7 mouse cellular contexts compared by ENCODE assay signal in the genomic region with DNA sequence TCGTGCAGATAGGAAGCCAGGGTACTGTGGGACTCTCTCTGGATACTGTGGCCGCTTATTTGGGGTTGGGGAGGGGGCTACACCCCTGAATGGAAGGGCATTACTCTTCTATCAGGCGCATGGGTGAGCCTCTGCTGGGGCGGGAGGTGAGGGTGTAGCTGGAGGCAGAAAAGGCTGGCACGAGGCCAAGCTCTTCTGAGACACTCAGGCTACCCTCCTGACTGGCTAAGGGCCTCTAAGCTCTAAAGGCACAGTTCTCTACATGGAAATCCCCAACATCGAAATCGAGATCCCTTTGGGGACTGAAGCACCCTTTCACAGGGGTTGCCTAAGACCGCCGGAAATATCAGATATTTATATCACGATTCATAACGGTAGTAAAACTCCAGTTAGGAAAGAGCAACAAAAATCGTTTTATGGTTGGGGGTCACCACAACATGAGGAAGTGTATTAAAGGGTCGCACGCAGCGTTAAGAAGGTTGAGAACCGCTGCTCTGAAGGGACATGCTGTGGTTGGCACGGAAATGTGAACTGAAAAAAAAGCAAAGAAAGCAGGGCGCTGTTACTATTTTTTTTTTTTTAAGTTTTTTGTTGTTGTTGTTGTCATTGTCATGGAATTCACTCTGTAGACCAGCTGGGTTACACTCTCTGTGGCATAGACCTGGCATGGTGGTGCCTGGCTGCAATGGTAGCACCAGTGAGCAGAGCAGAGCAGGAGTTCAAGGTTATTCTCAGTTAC. TPM values are rescaled to one million over a fixed set of nuclear protein-coding genes. Genes with fewer than 3 reads are reported as not detected.
DNase-seq lines count a peak whose midpoint lies in the region; ATAC-seq and TF ChIP-seq lines count a peak whose summit lies in the region.

No protein-coding gene starts in this region.

- WGBS in embryonic facial prominence, embryonic 13.5 days, result 72% methylated on average over 18 of the region's 18 CpGs

- no peak for ATAC-seq in embryonic facial prominence, embryonic 13.5 days (ENCODE audit: insufficient number of reproducible peaks, insufficient read depth, low FRiP score, low TSS enrichment, low read depth)

- no peak for TF ChIP-seq CTCF in testis, adult 2 months (IDR thresholded peaks at IDR 0.05; ENCODE audit: control insufficient read depth, insufficient read depth, insufficient replicate concordance, low read depth, low read length)

- H3K4me1 ChIP-seq in testis, adult 2 months (ENCODE audit: control insufficient read depth, insufficient read depth, low read length), result peaks cover 35% of the 10 kb centered on the region
- H3K4me1 ChIP-seq in embryonic facial prominence, embryonic 13.5 days, result peaks cover 62% of the 10 kb centered on the region

- H3K36me3 ChIP-seq in testis, adult 2 months (ENCODE audit: control insufficient read depth, insufficient read depth, low read length), result no peaks in the 10 kb centered on the region
- H3K36me3 ChIP-seq in embryonic facial prominence, embryonic 13.5 days, result peaks cover 2% of the 10 kb centered on the region; the same call in 1 of the 2 replicates

- no peaks in the 10 kb centered on the region for H3K9me3 ChIP-seq in embryonic facial prominence, embryonic 13.5 days

- no peak for TF ChIP-seq POLR2A in testis, adult 2 months (IDR thresholded peaks at IDR 0.05; ENCODE audit: control insufficient read depth, low read depth, low read length)

- no peak overlapping the region for H3K4me2 ChIP-seq in embryonic facial prominence, embryonic 13.5 days

- H3K9ac ChIP-seq in embryonic facial prominence, embryonic 13.5 days, result 0 out of 2 replicates have a peak overlapping the region, but pooled peaks have one; percentile 4

- H3K27ac ChIP-seq in testis, adult 2 months (ENCODE audit: control insufficient read depth, insufficient read depth, low read depth, low read length), result peak overlapping the region; percentile 84
- peak overlapping the region; percentile 39; the same call in 1 of the 2 replicates for H3K27ac ChIP-seq in embryonic facial prominence, embryonic 13.5 days

- H3K4me3 ChIP-seq in testis, adult 2 months (ENCODE audit: control insufficient read depth, low read depth, low read length), result no peak overlapping the region
- no peak overlapping the region for H3K4me3 ChIP-seq in embryonic facial prominence, embryonic 13.5 days

- no peaks in the 10 kb centered on the region for H3K27me3 ChIP-seq in testis, adult 2 months (ENCODE audit: control insufficient read depth, insufficient read depth, low read length)
- H3K27me3 ChIP-seq in embryonic facial prominence, embryonic 13.5 days, result no peaks in the 10 kb centered on the region

- no peak for DNase-seq in testis, postnatal 14 days (ENCODE audit: low spot score)
- DNase-seq in kidney, adult 9 months, result peak; percentile 62
- peak; percentile 63 for DNase-seq in lung, postnatal 25 days (ENCODE audit: low spot score)
- no peak for DNase-seq in urinary bladder, postnatal 14 days (ENCODE audit: low spot score)
- DNase-seq in urinary bladder, postnatal 25 days (ENCODE audit: low spot score), result no peak

RNA-seq across cellular contexts. Expression of a gene that starts 2.4 kb away (rescaled TPM):
- polyA plus RNA-seq in testis, adult 2 months (2012; rRNA removed), result 4.8 and 5.8 TPM in 2 replicates
- polyA plus RNA-seq in embryonic facial prominence, embryonic 13.5 days (2015; fragmentation: Nextera tagmentation; extraction: Ambion mirVana), result 143 and 150 TPM in 2 replicates

RNA-seq across cellular contexts. Expression of a gene that starts 2.6 kb away (rescaled TPM):
- 4.0 and 5.7 TPM in 2 replicates for polyA plus RNA-seq in testis, adult 2 months (2012; rRNA removed)
- polyA plus RNA-seq in embryonic facial prominence, embryonic 13.5 days (2015; fragmentation: Nextera tagmentation; extraction: Ambion mirVana), result 4.2 and 5.1 TPM in 2 replicates

RNA-seq across cellular contexts. Expression of a gene that starts 18.9 kb away (rescaled TPM):
- polyA plus RNA-seq in testis, adult 2 months (2012; rRNA removed), result 1.0 TPM in 1 of 2 replicates, not detected in the other
- polyA plus RNA-seq in embryonic facial prominence, embryonic 13.5 days (2015; fragmentation: Nextera tagmentation; extraction: Ambion mirVana), result 0.66 and 0.99 TPM in 2 replicates

RNA-seq across cellular contexts. Expression of a gene that starts 18.9 kb away (rescaled TPM):
- 21.3 and 32.5 TPM in 2 replicates for polyA plus RNA-seq in testis, adult 2 months (2012; rRNA removed)
- 41.4 and 43.4 TPM in 2 replicates for polyA plus RNA-seq in embryonic facial prominence, embryonic 13.5 days (2015; fragmentation: Nextera tagmentation; extraction: Ambion mirVana)

RNA-seq across cellular contexts. Expression of a gene that starts 20.7 kb away (rescaled TPM):
- 46.1 and 46.3 TPM in 2 replicates for polyA plus RNA-seq in testis, adult 2 months (2012; rRNA removed)
- 326 and 344 TPM in 2 replicates for polyA plus RNA-seq in embryonic facial prominence, embryonic 13.5 days (2015; fragmentation: Nextera tagmentation; extraction: Ambion mirVana)

Comparison
In these comparisons a context has a peak if more than half of its experiments do, and no peak if none do; other contexts are left out.
1. DNase-seq: peak in kidney, adult 9 months (single experiment) and lung, postnatal 25 days (single experiment); none in testis, postnatal 14 days (single experiment), urinary bladder, postnatal 14 days (single experiment) and urinary bladder, postnatal 25 days (single experiment).
2. RNA of a gene that starts 2.4 kb away (polyA plus RNA-seq): 143 to 150 TPM in embryonic facial prominence, embryonic 13.5 days; 4.8 to 5.8 TPM in testis, adult 2 months; every median in the first group is over 10 times any median in the second.